Mouse (Mus musculus): Measurements from ENCODE around the gene Rbmxl1. TPM values are rescaled to one million over a fixed set of nuclear protein-coding genes. Genes with fewer than 3 reads are reported as not detected.
"Not testable (repeated sequence)": the region's sequence is repeated elsewhere in the genome, so short reads cannot be mapped to it uniquely, and the experiment has no call there.

The Rbmxl1 gene
- polyA plus RNA-seq (2015; fragmentation: Nextera tagmentation; extraction: Ambion mirVana), result 178 and 207 TPM in 2 replicates

DNA sequence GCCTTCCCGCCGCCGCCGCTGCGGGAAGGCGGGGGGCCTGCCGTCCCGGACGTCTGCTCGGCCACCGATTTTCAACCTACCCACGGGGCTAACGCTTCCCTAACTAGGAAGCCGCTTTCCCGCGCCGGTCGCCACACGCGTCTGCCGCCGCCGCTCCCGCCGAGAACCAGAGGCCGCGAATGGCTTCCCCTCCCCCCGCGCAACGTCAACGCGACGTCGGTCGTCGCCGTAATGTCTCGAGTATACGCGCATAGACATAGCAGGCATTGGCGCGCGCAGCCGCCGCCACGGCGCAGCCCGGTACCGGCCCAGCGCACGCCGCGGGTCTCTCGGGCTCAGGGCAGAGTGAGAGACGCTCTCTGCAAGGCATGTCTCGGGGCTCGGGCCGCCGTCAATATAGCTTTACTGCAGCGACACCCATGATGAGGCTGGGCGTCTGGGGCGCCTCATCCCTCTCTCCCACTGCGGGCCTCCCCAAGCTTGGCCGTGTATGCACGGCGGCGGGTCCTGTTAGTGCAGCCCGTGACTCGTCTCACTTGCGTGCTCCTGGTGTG, at the start of gene Rbmxl1:
Rbmxl1 (minus strand) TSS at position 180 of the 554 bp plus-strand sequence.
- Histone ChIP-seq H3K27me3 (replicated peaks) (no peaks in the 10 kb centered on the region), H3K4me1 (replicated peaks) (no peaks in the 10 kb centered on the region), H3K27ac (peak within 1 kb of the TSS; percentile 97), H3K9ac (peak within 1 kb of the TSS; percentile 92), H3K9me3 (no peaks in the 10 kb centered on the region), H3K4me2 (replicated peaks) (peak within 1 kb of the TSS; percentile 96), H3K36me3 (no peaks in the 10 kb centered on the region), H3K4me3 (replicated peaks) (peak within 1 kb of the TSS; percentile 73)
- WGBS, result under 1% methylated on average over 63 of the region's 70 CpGs
- peak; percentile 93 for ATAC-seq

DNA sequence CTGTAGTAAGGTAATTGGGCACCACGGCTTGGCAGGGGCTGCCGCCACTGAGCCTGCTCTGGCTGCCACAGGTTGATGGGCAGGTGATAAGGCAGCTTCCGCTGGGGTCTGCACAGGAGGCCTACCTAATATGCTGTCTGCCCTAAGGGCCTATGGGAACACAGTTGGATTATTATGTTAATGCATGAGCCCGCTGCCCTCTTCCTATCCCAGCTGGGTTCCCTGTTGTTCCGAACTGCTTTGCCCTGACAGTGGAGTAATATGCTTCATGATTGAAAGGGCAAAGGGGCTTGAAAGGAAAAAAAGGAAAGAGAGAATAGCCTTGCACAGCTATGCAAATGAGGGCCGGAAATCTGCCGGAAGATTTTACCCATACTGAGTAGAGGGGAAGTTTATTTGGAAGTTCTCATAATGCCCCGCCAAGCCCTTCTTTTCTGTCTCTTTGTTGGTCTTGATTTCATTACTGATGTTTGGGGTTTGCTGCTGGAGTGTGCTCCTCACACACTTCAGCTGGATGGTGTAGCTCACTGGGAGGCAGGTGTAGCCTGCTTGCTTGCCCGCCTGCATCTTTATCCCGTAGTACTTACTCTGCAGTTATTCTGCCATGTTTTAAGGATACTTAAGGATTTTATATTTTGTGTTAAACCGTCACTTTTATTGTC, 48.2 kb upstream of the Rbmxl1 start:
- WGBS, result 85% methylated on average over 11 of the region's 11 CpGs
- H3K4me1 ChIP-seq (replicated peaks), result no peaks in the 10 kb centered on the region
- no peak overlapping the region for H3K4me2 ChIP-seq (replicated peaks)
- H3K27me3 ChIP-seq (replicated peaks), result no peaks in the 10 kb centered on the region
- no peak overlapping the region for H3K9ac ChIP-seq
- no peak overlapping the region for H3K27ac ChIP-seq
- H3K4me3 ChIP-seq (replicated peaks), result no peak overlapping the region
- H3K9me3 ChIP-seq, result no peaks in the 10 kb centered on the region
- ATAC-seq, result no peak
- H3K36me3 ChIP-seq, result no peaks in the 10 kb centered on the region

- no peak overlapping the region for H3K27ac ChIP-seq
- ATAC-seq, result no peak
- 90% methylated on average over 4 of the region's 4 CpGs for WGBS
- H3K9me3 ChIP-seq, result no peaks in the 10 kb centered on the region
- H3K4me2 ChIP-seq (replicated peaks), result no peak overlapping the region
- no peak overlapping the region for H3K4me3 ChIP-seq (replicated peaks)
- no peaks in the 10 kb centered on the region for H3K4me1 ChIP-seq (replicated peaks)
- no peaks in the 10 kb centered on the region for H3K27me3 ChIP-seq (replicated peaks)
- H3K36me3 ChIP-seq, result no peaks in the 10 kb centered on the region
- H3K9ac ChIP-seq, result no peak overlapping the region
Observed at GRCm38 (mm10) chr8:78555817-78556216, 47.1 kb upstream of the Rbmxl1 start.

DNA sequence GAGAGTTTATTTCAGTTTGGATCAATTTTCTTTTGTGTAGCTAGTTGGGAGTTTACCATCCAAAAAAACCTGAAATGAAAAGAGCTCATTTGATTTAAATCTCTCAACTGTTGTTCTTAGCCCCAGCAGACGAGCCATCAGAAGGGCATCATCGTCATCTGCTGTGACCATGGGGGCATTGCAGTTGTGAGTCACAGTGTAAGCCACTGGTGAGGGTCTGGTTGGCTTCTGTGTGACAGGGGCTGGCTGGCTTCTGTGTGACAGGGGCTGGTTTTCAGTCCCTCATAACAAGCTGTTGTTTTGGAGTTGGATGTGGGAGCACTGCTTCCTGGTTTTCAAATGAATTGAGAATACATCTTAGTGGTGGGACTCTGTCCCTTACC, 42.0 kb upstream of the Rbmxl1 start:
- WGBS, result 89% methylated on average over 2 of the region's 2 CpGs
- no peak for ATAC-seq
- Histone ChIP-seq H3K27me3 (replicated peaks) (no peaks in the 10 kb centered on the region), H3K36me3 (no peaks in the 10 kb centered on the region), H3K9ac (no peak overlapping the region), H3K4me2 (replicated peaks) (no peak overlapping the region), H3K9me3 (no peaks in the 10 kb centered on the region), H3K27ac (no peak overlapping the region), H3K4me3 (replicated peaks) (no peak overlapping the region), H3K4me1 (replicated peaks) (no peaks in the 10 kb centered on the region)

GRCm38 (mm10) chr8:78549971-78550751, 41.5 kb upstream of the Rbmxl1 start:
- Histone ChIP-seq H3K36me3 (no peaks in the 10 kb centered on the region), H3K4me2 (replicated peaks) (no peak overlapping the region), H3K27ac (no peak overlapping the region), H3K9me3 (no peaks in the 10 kb centered on the region), H3K4me1 (replicated peaks) (no peaks in the 10 kb centered on the region), H3K9ac (no peak overlapping the region), H3K27me3 (replicated peaks) (no peaks in the 10 kb centered on the region), H3K4me3 (replicated peaks) (no peak overlapping the region)
- no peak for ATAC-seq
- 57% methylated on average over 10 of the region's 10 CpGs for WGBS

DNA sequence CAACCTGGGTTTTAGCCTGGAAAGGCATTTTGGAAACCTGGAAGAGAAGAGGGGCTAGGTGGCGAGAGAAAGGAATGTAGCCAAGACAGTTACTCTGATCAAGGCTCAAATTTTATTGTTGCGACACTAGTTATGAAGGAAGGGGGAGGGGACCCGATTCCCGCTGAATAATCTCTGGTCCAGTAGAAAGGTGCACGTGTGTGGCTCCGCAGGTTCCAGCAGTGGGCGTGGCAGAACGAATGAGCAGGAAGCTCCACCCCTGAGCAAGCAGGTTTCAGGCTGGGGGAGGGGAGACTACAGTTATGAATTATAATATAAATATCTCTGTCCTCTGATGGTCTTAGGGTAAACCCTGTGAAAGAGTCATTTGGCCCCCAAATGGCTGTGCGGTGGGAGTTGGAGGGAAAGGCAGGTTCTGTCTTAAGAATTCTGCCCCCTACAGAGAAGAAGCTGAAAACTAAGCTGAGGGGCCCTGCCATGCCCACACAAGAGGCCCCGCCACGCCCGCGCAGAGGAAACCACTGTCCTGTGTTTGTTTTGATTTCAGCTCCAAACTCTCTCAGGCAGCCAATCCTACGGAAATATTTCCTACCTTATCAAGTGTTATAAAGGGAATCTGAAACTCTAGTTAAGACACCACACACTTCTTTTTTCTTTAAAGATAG, 36.6 kb upstream of the Rbmxl1 start:
- 47% methylated on average over 9 of the region's 14 CpGs for WGBS
- not testable (repeated sequence) for H3K9me3 ChIP-seq; H3K27me3 ChIP-seq (replicated peaks); H3K4me2 ChIP-seq (replicated peaks); H3K36me3 ChIP-seq; H3K27ac ChIP-seq; H3K4me3 ChIP-seq (replicated peaks); H3K4me1 ChIP-seq (replicated peaks); H3K9ac ChIP-seq
- ATAC-seq, result peak; percentile 61

DNA sequence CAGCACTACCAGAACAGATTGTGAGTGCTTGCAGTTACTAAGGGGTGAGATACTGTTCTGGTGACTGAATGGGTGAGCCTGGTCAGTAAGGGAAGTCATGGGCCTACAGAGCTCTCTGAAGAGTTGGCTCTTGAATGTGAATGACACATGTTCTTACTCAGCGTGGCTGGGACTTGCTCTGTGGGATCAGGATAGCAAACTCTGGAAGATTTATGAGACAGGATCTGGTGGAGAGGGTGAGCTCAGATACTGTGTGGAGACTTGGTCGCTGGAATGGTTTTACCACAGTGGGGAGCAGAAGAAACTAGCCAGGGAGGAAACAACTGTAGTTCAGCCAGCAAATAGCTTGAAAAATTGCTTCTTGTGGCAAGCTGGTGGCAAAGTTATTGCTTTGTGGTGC, 35.8 kb upstream of the Rbmxl1 start:
- Histone ChIP-seq H3K27me3 (replicated peaks) (no peaks in the 10 kb centered on the region), H3K27ac (no peak overlapping the region), H3K9ac (no peak overlapping the region), H3K36me3 (0 out of 2 replicates have a peak, but pooled peaks cover 2% of the 10 kb centered on the region), H3K9me3 (no peaks in the 10 kb centered on the region), H3K4me2 (replicated peaks) (no peak overlapping the region), H3K4me1 (replicated peaks) (no peaks in the 10 kb centered on the region), H3K4me3 (replicated peaks) (no peak overlapping the region)
- ATAC-seq, result no peak
- WGBS, result 43% methylated on average over 2 of the region's 2 CpGs

DNA sequence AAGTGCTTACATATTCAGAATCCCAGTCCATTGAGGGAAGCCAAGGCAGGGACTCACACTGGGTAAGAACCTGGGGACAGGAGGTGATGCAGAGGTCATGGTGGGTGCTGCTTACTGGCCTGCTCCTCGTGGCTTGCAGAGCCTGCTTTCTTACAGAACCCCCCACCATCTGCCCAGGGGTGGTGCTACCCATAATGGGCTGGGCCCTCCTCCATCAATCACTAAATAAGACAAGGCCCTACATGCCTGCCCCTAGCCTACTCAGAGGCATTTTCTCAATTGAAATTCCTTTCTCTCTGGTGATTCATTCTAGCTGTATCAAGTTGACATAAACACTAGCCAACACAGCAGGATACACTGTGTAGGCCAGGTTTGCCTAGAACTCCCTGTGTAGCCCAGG, 34.9 kb upstream of the Rbmxl1 start:
- H3K9me3 ChIP-seq, result no peaks in the 10 kb centered on the region
- H3K27me3 ChIP-seq (replicated peaks), result no peaks in the 10 kb centered on the region
- no peak overlapping the region for H3K4me2 ChIP-seq (replicated peaks)
- no peak for ATAC-seq
- H3K4me3 ChIP-seq (replicated peaks), result no peak overlapping the region
- no peak overlapping the region for H3K27ac ChIP-seq
- no peaks in the 10 kb centered on the region for H3K4me1 ChIP-seq (replicated peaks)
- H3K9ac ChIP-seq, result no peak overlapping the region
- 35% methylated on average over 1 of the region's 1 CpGs for WGBS
- H3K36me3 ChIP-seq, result 0 out of 2 replicates have a peak, but pooled peaks cover 2% of the 10 kb centered on the region

DNA sequence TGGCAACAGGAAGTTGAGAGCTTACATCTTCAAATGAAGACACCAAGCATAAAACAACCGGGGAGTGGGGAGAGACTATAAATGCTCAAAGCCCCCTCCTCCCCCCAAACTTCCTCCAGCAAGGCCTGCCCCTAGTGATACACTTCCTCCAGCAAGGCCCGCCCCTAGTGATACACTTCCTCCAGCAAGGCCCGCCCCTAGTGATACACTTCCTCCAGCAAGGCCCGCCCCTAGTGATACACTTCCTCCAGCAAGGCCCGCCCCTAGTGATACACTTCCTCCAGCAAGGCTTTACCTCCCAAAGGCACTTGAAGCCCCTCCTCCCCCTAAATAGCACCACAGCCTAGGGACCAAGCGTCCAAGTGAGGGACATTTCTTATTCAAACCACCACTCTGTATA, 34.0 kb upstream of the Rbmxl1 start:
- H3K27me3 ChIP-seq (replicated peaks); H3K4me1 ChIP-seq (replicated peaks); H3K4me3 ChIP-seq (replicated peaks); H3K9ac ChIP-seq; H3K9me3 ChIP-seq; H3K36me3 ChIP-seq; ATAC-seq; H3K4me2 ChIP-seq (replicated peaks); H3K27ac ChIP-seq: not testable (repeated sequence)
- WGBS, result 95% methylated on average over 4 of the region's 6 CpGs

- no peak for ATAC-seq
- Histone ChIP-seq H3K4me1 (replicated peaks) (peaks cover 5% of the 10 kb centered on the region; the same call in 1 of the 2 replicates), H3K4me2 (replicated peaks) (no peak overlapping the region), H3K4me3 (replicated peaks) (no peak overlapping the region), H3K27ac (no peak overlapping the region), H3K9me3 (no peaks in the 10 kb centered on the region), H3K36me3 (0 out of 2 replicates have a peak, but pooled peaks cover 6% of the 10 kb centered on the region), H3K9ac (no peak overlapping the region), H3K27me3 (replicated peaks) (no peaks in the 10 kb centered on the region)
- WGBS, result 87% methylated on average over 3 of the region's 3 CpGs
Observed at GRCm38 (mm10) chr8:78537795-78538194, 29.1 kb upstream of the Rbmxl1 start.

- Histone ChIP-seq H3K4me1 (replicated peaks) (peaks cover 5% of the 10 kb centered on the region; the same call in 1 of the 2 replicates), H3K27me3 (replicated peaks) (no peaks in the 10 kb centered on the region)
Observed at GRCm38 (mm10) chr8:78536716-78537115, 28.0 kb upstream of the Rbmxl1 start.

DNA sequence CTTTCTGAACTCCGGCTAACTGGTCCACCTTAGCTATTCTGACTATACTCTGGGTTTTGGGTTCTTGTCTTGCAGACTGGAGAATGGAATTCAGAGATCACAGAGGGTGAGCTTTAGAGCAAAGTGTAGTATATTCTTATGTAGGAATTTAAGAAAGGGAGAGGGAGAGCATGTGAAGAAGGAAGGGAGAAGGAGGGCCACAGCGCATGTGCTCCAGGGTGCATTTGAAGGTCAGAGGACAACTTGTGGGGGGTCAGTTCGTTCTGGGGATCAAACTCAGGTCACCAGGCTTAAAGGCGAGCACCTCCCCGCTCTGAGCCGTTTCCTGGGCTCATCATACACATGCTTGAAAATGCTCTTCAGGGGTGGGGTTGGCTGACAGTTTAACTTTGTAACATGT, 25.3 kb upstream of the Rbmxl1 start:
- H3K27ac ChIP-seq, result no peak overlapping the region
- ATAC-seq, result no peak
- no peaks in the 10 kb centered on the region for H3K9me3 ChIP-seq
- H3K4me1 ChIP-seq (replicated peaks), result peaks cover 5% of the 10 kb centered on the region; the same call in 1 of the 2 replicates
- no peak overlapping the region for H3K9ac ChIP-seq
- WGBS, result 61% methylated on average over 6 of the region's 6 CpGs
- H3K36me3 ChIP-seq, result 0 out of 2 replicates have a peak, but pooled peaks cover 8% of the 10 kb centered on the region
- H3K4me3 ChIP-seq (replicated peaks), result no peak overlapping the region
- no peaks in the 10 kb centered on the region for H3K27me3 ChIP-seq (replicated peaks)
- no peak overlapping the region for H3K4me2 ChIP-seq (replicated peaks)

More at GRCm38 (mm10) chr8:78536716-78537115, 28.0 kb upstream of the Rbmxl1 start:
- no peak overlapping the region for H3K9ac ChIP-seq
- no peaks in the 10 kb centered on the region for H3K9me3 ChIP-seq
- H3K4me2 ChIP-seq (replicated peaks), result no peak overlapping the region
- ATAC-seq, result no peak
- 0 out of 2 replicates have a peak, but pooled peaks cover 4% of the 10 kb centered on the region for H3K36me3 ChIP-seq
- 73% methylated on average over 5 of the region's 5 CpGs for WGBS
- no peak overlapping the region for H3K4me3 ChIP-seq (replicated peaks)
- H3K27ac ChIP-seq, result no peak overlapping the region
